Mouse (Mus musculus): ENCODE data around the gene Trub2. TPM values are rescaled to one million over a fixed set of nuclear protein-coding genes. Genes with fewer than 3 reads are reported as not detected.

Gene Trub2
- total RNA-seq (2023): 33.9 TPM

GRCm38 (mm10) chr2:29787937-29788681 is at the start of gene Trub2:
Gene Trub2 (minus strand): TSS chr2:29788502.

GRCm38 (mm10) chr2:29820025-29820817 is 31.9 kb upstream of the Trub2 start, which contains the start of gene Urm1:
Gene Urm1 (plus strand): TSS chr2:29820075.

GRCm38 (mm10) chr2:29802075-29802826 is 13.9 kb upstream of the Trub2 start, which contains the start of gene Slc27a4:
Gene Slc27a4 (plus strand): TSS chr2:29802634.

GRCm38 (mm10) chr2:29787104-29787917 is 991 bp downstream of the Trub2 start, which contains the start of gene Coq4:
Gene Coq4 (plus strand): TSS chr2:29787493.

GRCm38 (mm10) chr2:29751497-29751896 is 36.8 kb downstream of the Trub2 start, which contains the start of gene Gm13420:
Gene Gm13420 (minus strand): TSS chr2:29751685.

Other genes starting within 250 kb of the Trub2 start
- gene Rapgef1, start 168.8 kb downstream of the Trub2 start, total RNA-seq (2023): 161 TPM
- gene Gm13420, start 36.8 kb downstream of the Trub2 start, total RNA-seq (2023): not detected
- not detected for gene Gm13547, start 29.2 kb downstream of the Trub2 start, total RNA-seq (2023)
- 3.5 TPM for gene Coq4, start 1.0 kb downstream of the Trub2 start, total RNA-seq (2023)
- 13.9 TPM for gene Slc27a4, start 14.1 kb upstream of the Trub2 start, total RNA-seq (2023)
- 59.4 TPM for gene Urm1, start 31.6 kb upstream of the Trub2 start, total RNA-seq (2023)
- gene Cercam, start 80.7 kb upstream of the Trub2 start, total RNA-seq (2023): 2.2 TPM
- gene Odf2, start 100.7 kb upstream of the Trub2 start, total RNA-seq (2023): 82.2 TPM
- gene Gle1, start 146.9 kb upstream of the Trub2 start, total RNA-seq (2023): 78.1 TPM
- gene Sptan1, start 177.1 kb upstream of the Trub2 start, total RNA-seq (2023): 284 TPM